Mouse (Mus musculus): Measurements from ENCODE around the gene Gabpa.

The Gabpa gene

DNA sequence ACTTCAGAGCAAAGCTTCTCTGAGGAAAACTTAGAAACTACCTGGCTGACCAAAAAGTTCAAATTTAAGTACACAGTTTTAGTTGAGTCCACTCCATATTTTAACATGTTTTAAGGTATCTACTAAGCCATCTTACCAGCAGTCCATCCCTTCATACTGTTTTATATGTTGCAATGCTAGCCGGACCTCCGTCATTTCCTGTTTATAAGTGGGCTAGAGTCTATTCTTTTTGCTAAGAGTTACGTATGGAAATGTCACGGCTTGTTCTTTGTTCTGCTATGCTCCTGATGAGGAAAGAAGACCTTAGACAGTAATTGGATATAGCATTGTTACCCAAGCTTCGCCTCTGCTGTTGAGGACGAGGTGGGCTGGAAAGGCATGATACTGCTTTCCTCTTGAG lies 18.8 kb downstream of the Gabpa start:
- WGBS = 89% methylated on average over 6 of the region's 6 CpGs

DNA sequence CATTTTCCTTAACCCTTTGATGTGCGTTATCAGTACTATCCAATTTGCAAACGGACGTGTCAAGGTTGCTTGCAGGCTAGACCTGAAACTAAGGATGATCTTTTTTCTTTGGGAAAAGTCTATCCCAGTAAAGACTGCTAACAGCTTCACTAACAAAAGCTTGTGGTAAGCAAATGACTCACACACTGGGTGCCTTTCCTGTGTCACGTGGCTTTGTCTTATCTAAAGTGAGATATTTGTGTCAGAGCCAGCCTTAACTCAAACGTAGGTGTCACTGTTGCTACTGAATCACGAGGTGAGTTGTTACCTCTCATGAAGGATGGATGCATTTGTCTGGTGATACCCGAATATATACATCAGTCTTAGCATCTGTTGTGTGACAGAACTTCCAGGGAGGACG lies 29.9 kb downstream of the Gabpa start:
- WGBS = 72% methylated on average over 8 of the region's 8 CpGs

DNA sequence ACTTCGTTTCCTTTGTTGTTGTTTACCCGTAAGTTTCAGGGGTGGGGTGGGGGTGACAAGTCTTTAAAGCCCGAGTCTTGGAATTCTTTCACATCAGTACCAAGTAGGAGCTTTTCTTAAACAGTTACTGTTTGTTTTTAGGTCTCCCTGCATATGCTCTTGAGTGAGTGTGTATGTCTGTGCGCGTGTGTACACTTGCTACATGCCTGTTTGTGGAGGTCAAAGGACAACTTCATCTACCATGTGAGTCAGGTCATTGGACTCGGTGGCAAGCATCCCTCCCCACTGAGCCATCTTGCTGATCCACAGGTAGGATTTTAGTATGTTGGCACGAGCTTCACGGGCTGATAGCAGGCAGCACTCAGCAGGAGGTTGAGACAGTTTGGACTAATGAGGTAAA lies 39.1 kb downstream of the Gabpa start:
- 85% methylated on average over 8 of the region's 8 CpGs for WGBS

DNA sequence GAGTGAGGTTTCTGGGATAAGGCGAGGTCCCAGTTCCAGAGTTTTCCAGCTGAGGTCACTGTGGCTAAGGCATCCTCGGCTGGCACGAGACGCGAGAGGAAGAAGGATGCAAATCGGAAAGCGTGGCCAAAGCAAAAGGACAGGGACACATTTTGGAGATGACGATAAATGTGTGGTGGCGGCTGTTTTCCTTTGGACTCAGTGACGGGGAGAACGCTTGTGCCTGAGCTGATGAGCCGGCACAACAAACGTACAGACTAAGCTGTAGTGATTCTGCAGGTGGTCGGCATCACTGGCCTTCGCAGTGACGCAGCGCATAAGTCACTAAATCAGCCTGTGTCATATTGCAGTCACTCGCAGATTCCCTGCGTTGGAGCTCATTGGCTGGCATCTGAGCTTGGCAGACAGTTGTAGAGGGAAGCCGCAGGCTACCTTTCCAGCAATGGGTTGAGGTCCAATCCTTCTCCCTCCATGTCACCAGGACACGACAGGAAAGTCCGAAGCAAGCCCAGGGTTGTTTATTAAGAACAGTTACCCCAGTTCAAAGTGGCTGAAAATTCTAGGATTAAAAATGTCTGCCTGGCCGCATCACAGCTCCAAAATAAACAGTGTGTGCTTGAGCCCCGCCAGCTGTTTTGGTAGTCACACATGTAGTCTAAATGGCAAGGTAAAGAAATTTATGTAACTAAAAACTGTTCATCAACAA lies 40.4 kb downstream of the Gabpa start:
- 50% methylated on average over 24 of the region's 24 CpGs for WGBS

DNA sequence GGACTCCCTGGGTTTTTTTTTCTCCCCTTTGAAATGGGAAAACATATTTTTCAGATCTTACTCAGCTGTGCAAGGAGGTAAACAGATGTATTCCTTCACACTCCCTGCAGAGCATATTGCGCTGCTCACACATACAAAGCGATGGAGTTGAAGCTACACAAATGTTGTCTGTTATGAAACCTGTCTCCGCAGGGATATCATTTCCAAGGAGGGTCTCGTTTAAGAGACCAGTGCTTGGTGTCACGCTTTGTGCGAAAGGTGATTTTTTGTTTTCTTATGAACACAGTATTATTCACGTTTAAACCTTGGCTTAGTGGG lies 41.0 kb downstream of the Gabpa start:
- 46% methylated on average over 7 of the region's 7 CpGs for WGBS

DNA sequence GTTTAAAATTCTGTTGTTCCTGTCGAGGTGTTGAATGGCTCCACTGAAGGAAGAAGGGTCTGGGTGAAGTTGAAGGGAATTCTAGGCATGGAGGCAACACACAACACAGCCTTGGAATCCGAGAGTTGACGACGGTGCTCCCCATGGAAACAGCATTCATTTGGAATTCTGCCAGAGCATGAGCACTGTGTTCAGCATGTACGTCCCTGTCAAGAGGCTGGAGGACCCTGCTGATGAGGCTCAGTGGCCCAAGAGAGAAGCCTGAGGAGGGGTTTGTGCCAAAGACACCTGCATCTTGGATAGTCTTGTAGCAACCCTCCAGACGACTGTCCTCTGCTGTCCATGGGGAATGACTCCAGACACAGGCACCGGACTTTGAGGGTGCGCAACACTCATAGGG lies 41.4 kb downstream of the Gabpa start:
- WGBS = 35% methylated on average over 8 of the region's 8 CpGs

DNA sequence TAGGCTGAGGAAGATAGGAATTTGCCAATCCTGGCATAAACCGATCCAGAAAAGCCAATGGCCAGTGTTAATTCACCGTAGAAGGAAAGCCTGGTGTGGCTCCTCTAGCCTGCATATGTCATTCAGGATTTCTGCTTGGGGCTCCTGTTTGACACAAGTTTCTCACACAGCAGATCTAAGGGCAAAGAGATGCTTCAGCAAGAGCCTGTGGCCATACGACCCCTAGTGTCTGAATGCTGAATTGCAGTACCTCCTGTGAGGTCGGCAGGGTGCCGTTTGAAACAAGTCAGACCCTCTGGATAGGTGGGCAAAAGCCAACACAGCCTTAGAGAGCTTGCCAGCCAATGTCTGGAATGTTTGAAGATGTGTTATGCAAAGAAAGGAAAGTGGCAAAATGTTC lies 44.4 kb downstream of the Gabpa start:
- 21% methylated on average over 5 of the region's 5 CpGs for WGBS

DNA sequence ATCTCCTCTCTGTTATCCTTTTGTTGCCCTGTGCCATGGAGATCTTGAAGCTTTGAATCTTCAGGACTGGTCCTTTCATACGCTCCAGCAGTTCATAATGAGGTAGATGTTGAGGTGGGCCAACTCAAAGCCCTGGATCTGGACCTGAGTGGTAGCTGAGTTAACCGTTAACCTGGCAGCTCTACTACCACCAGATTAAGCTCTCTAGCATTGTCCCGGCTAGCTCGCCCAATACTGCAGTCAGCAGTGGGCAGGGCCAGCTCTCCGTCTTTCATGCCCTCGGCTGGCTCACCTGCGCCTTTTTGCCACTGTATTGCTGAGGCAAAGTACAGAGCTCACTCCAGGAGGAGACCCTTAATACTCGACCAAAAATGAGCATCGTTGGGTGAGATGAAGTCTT lies 46.4 kb downstream of the Gabpa start:
- WGBS = 95% methylated on average over 9 of the region's 9 CpGs

DNA sequence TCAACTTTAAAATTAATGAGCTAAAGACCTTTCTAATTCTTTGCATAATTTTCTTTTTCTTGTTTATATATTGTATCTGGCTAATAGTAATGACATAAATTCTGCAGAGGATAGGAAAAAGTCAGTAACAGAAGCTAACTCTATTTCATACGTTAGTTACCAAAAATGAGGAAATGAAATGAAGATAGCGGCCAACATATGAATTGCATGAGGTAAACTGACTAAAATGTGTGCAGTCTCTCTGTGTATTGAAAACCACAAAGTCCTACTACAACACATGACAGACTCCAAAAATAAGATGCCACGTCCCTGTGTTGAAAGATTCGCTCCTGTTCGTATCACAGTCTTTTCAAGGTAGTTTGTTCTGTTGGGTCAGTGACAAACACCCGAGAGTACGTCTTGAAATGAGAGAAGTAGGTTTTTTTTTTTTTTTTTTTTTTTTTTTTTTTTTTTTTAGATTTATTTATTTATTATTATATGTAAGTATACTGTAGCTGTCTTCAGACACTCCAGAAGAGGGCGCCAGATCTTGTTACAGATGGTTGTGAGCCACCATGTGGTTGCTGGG lies 47.1 kb downstream of the Gabpa start:
- 89% methylated on average over 8 of the region's 8 CpGs for WGBS

DNA sequence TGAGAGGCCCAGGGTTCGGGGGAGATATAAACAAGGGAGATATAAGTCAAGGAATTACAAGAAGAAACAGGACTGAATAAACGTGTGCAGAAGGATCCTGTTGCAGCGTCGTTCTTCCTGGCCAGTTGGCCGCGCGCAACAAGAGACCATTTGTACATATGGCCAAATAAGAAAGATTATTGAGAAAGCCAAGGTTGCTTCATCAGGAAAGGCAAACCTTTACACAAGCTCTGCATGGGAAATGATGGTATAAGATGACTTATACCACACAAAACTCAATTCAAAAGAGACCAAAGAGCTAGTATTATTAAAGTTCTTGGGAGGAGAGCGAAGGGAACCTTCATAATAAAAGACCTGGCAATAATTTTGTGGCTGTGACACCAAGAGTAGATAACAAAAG lies 49.8 kb downstream of the Gabpa start:
- 87% methylated on average over 8 of the region's 8 CpGs for WGBS

DNA sequence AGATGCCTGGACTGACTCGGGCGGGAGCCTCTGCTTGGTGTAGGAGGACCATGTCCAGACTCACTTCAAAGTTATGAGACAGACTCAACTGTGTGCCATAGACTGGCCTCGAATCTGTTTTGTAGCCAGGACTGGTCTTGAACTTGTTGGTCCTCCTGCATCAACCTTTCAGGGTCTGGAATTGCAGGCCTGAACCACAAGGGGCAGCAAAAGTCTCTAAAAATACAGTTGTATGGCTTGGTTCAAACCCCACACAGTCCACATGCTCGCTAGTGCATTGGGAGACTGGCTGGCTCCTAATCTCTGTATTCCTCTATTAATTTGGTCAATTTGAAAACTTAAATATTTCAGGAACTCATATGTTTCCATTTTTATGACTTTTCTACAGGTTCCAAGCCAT lies 68.3 kb downstream of the Gabpa start:
- WGBS = 93% methylated on average over 4 of the region's 4 CpGs

DNA sequence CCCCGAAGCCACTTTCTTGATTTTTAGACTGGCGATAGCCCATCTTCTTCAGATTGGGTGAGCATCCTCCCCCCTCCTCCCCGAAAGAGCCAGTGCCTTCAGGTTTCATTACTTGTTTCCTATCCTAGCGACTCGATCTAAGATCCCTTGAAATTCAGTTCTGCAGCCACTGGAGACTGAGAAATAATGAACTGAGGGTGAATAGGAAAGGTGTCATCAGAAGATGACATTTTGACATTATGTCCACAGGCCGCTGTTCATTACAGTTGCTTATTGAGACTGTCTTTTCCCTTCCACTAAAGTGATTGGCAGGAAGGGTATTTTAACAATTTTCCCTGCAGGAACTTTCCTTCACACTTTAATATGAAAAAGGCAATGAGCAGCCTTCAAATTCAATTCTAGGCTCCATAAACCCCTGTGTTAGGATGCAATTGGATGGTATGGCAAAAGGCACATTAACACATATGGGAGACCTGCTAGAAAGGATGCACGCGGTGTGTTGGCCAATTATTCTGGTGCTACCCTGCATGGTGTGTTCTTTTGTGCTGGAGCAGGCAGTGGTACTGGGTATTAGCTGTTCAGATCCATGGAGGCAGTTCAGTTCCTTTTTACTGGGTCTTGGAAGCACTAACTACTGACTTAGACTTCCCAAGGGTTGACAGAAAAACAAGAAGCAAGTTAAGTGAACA lies 76.9 kb downstream of the Gabpa start:
- 93% methylated on average over 8 of the region's 8 CpGs for WGBS

All from cerebral cortex, adult 2 months (tissue).